Mouse (Mus musculus) layer of hippocampus, adult 18-20 months (tissue): ENCODE data around the gene Dnase1l3. TPM values are rescaled to one million over a fixed set of nuclear protein-coding genes. Genes with fewer than 3 reads are reported as not detected.

ENCODE experiments used
- DNase-seq, 2 experiments: peaks; one replicate each; pipeline ENCODE4 v3.0.0; 2022; ENCODE audit warnings: low spot score in 2 of 2
- long read RNA-seq: library from polyadenylated mRNA; stranded (forward); transcript quantifications from one replicate; pipeline ENCODE4 v2.0.0, GENCODE M21; 2021
- total RNA-seq, 2 experiments: library from RNA; stranded (reverse); gene quantifications; 2 replicates each; pipeline ENCODE4 v1.2.3; 2021

The Dnase1l3 gene
- under 1 TPM; 0.07 to 0.10 TPM for total RNA-seq
- long read RNA-seq, result 0 reads

GRCm38 (mm10) chr14:7994271-7994767, at the start of gene Dnase1l3:
Dnase1l3 (minus strand) TSS chr14:7994573.
- peak in 1 of 2 experiments; percentile 27 for DNase-seq

GRCm38 (mm10) chr14:8042577-8042976, 48.2 kb upstream of the Dnase1l3 start:
- no peak for DNase-seq

GRCm38 (mm10) chr14:8042120-8042519, 47.7 kb upstream of the Dnase1l3 start:
- DNase-seq, result no peak

GRCm38 (mm10) chr14:8040911-8041678, 46.7 kb upstream of the Dnase1l3 start:
- DNase-seq, result no peak

GRCm38 (mm10) chr14:8040179-8040578, 45.8 kb upstream of the Dnase1l3 start:
- DNase-seq, result no peak

GRCm38 (mm10) chr14:8038791-8039448, 44.5 kb upstream of the Dnase1l3 start:
- DNase-seq, result peak; percentile 68 to 85

GRCm38 (mm10) chr14:8038150-8038549, 43.8 kb upstream of the Dnase1l3 start:
- DNase-seq, result no peak

- DNase-seq, result no peak
Observed at GRCm38 (mm10) chr14:8036406-8036805, 42.0 kb upstream of the Dnase1l3 start.

GRCm38 (mm10) chr14:8035951-8036350, 41.6 kb upstream of the Dnase1l3 start:
- no peak for DNase-seq

- DNase-seq, result no peak
Observed at GRCm38 (mm10) chr14:8034561-8034960, 40.2 kb upstream of the Dnase1l3 start.

- DNase-seq, result peak; percentile 54 to 76
Observed at GRCm38 (mm10) chr14:8032087-8032944, 37.9 kb upstream of the Dnase1l3 start.

GRCm38 (mm10) chr14:8030535-8030934, 36.2 kb upstream of the Dnase1l3 start:
- no peak for DNase-seq

- no peak for DNase-seq
Observed at GRCm38 (mm10) chr14:8029752-8030151, 35.4 kb upstream of the Dnase1l3 start.

GRCm38 (mm10) chr14:8028086-8028485, 33.7 kb upstream of the Dnase1l3 start:
- no peak for DNase-seq

- no peak for DNase-seq
Observed at GRCm38 (mm10) chr14:8026769-8027531, 32.6 kb upstream of the Dnase1l3 start.

GRCm38 (mm10) chr14:8024936-8025335, 30.6 kb upstream of the Dnase1l3 start:
- DNase-seq, result no peak

- DNase-seq, result no peak
Observed at GRCm38 (mm10) chr14:8024469-8024868, 30.1 kb upstream of the Dnase1l3 start.

GRCm38 (mm10) chr14:8020546-8020945, 26.2 kb upstream of the Dnase1l3 start:
- no peak for DNase-seq

- DNase-seq, result no peak
Observed at GRCm38 (mm10) chr14:8020011-8020410, 25.6 kb upstream of the Dnase1l3 start.

GRCm38 (mm10) chr14:8016951-8017350, 22.6 kb upstream of the Dnase1l3 start:
- no peak for DNase-seq

GRCm38 (mm10) chr14:8016276-8016675, 21.9 kb upstream of the Dnase1l3 start:
- no peak for DNase-seq
